In the genomic region with DNA sequence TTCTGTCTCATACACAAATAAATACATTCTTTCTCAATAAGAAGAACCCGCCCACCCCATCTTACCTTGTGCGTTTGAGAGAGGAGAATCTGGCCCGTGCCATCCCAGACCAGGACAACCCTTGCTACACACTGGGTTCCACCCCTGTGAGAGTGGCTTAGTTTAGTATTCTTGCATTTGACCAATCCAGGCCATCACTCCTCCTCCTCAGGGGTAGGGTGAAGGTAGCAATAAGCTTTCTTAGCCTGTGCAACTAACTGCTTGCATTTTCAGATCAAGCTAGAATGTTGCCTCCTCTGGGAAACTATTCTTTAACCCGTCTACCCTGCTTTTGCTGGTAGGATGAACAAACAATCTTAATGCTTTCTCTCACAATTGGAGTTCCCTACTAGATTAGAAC, we compare ENCODE assay signal across 18 mouse cellular contexts. TPM values are rescaled to one million over a fixed set of nuclear protein-coding genes. Genes with fewer than 3 reads are reported as not detected.
"Had no signal": no experiment of that assay in that cellular context is flagged by ENCODE, and none has a peak within 500 bp of the region (broad histone marks: within the 10 kb centered on the region; RNA-seq: fewer than 3 reads in every experiment).

TSS of gene B3gnt6 (minus strand) at position 101 of the 400 bp plus-strand sequence.

- H3K4me3 ChIP-seq: neural tube, embryonic 13.5 days; neural tube, embryonic 15.5 days; stomach, embryonic 15.5 days had no signal

- DNase-seq: retina, postnatal 1 day; right cerebral cortex, adult 18-20 months; right cerebral cortex, postnatal 14 days; right cerebral cortex, postnatal 25 days; right cerebral cortex, postnatal 4 days; spleen, adult 18-20 months; thymus, adult 18-20 months; thymus, adult 2 months; thymus, postnatal 14 days; thymus, postnatal 25 days; thymus, postnatal 36 days; thymus, postnatal 4 days had no signal

- H3K36me3 ChIP-seq: neural tube, embryonic 13.5 days; neural tube, embryonic 15.5 days; stomach, embryonic 15.5 days had no signal

- H3K9me3 ChIP-seq: neural tube, embryonic 13.5 days; neural tube, embryonic 15.5 days; stomach, embryonic 15.5 days had no signal

- H3K27ac ChIP-seq: neural tube, embryonic 13.5 days; neural tube, embryonic 15.5 days; stomach, embryonic 15.5 days; stomach, postnatal 0 days had no signal

RNA-seq across cellular contexts. Expression of gene B3gnt6, which starts in this region (rescaled TPM):
- total RNA-seq: neutrophil, adult 5-6 weeks had no signal
- polyA plus RNA-seq: stomach, embryonic 16.5 days had no signal
